Mouse (Mus musculus): ENCODE results near the gene Cd101. TPM values are rescaled to one million over a fixed set of nuclear protein-coding genes. Genes with fewer than 3 reads are reported as not detected.

Cd101 gene
- total RNA-seq, 2 experiments from 2014 or later, result 0.83 to 1.7 TPM

DNA sequence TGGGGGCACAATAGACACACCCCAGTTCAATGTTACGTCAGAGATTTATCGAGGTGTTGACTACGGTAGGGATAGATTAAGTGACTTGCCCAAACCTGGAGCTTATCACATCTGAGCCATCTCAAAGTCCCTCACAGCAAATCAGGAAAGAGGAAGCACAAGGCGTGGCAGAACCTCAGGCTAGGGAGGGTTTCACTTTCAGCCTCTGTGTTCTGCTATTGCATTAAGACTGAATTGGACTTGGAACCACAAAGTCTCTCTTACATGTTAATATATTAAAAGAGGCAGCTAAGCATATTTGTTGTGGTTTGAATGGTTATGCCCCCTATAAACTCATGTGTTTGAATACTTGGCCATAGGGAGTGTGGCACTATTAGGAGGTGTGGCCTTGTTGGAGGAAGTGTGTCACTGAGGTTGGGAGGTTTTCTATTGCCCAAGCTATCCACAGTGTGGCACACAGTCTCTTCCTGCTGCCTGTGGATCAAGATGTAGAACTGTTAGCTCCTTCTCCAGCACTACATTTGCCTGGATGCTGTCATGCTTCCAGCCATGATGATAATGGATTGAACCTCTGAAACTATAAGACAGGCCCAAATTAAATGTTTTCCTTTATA is 18.7 kb downstream of the Cd101 start:
- no peak for ATAC-seq (replicated peaks; ENCODE audit: low FRiP score, poor library complexity, severe bottlenecking)

DNA sequence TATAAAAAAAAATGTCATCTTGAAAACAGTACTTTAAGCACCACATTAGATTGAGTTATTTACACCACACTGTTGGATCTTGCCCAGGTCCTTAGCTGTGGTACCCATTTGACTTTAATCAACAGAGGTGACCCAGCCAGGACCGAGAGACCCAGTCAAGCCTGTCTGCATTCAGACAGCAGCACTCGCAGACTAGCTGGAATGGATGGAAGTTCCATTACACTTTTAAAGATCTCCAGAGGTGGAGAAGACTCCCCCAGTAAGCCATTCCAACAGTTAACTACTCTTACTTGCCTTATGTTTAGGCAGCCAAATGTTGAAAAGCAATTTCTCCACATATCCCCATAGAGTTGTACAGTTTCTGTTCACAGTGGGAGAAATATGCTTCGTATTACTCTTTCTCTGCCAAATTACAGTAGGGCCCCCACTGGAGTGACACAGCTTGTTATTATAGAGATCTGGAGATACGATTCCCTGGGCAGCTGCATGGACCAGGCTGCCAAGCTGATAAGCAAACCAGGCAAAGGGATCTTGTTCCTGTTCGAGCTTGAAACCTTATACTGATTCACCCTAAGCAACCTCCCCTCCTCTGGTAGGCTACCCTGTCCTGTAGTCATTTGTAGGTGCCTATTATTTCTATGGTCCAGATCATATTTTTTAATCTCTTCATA is 22.1 kb downstream of the Cd101 start:
- no peak for ATAC-seq (replicated peaks; ENCODE audit: low FRiP score, poor library complexity, severe bottlenecking)

DNA sequence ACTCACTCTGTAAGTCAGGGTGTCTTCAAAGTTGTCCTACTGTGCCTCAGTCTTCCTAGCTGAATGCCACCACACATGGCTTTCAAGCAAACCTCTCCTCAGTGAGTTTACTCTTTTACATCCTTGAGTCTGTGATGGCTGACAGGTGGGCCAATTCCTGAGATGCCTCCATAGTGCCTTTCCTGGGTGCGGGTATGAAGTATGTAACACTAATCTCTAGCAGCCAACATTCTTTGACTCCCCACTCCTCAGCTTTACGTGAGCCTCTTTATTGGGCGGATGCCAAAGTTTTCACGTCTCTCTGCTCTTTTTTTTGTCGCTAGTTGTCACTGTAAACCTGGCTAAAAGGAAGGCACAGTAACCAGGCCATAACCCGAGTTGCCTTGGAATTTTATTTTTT is 24.0 kb downstream of the Cd101 start:
- ATAC-seq (replicated peaks; ENCODE audit: low FRiP score, poor library complexity, severe bottlenecking), result no peak

DNA sequence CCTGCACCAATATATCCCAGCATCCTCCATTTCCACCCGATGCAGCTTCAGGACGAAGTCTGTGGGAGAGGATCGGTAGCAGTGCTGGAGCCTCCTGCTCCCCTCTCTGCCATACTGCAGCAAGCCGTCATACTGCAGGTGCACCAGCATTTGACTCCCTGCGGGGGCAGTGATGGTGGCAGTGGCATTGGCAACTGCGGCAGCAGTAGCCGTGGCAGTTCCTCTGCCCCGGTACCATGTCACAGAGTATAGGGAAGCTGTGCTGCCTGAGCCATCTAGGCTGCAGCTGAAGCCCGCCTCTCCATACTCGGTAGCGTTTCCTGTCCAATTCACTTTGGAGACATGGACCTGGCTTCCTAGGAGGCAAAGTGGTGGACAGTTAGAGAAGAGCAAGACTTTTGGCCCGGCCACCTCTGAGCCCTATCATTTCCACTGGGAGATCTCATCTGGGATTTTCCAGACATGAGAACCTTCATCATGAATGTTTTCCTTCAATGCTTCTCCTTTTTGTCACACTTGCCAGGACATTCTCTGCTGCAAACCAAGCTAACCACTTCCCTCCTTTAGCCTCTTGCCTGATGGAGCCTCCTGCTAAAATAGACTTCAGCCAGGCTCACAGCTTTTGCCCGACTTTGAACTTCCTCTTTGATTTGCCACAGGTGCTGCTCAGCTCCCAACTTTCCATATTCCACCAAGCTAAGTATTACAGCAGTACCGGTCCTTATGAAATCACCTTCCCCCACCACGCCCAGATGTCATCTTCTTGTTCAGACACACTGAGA is 25.6 kb downstream of the Cd101 start:
- no peak for ATAC-seq (replicated peaks; ENCODE audit: low FRiP score, poor library complexity, severe bottlenecking)

DNA sequence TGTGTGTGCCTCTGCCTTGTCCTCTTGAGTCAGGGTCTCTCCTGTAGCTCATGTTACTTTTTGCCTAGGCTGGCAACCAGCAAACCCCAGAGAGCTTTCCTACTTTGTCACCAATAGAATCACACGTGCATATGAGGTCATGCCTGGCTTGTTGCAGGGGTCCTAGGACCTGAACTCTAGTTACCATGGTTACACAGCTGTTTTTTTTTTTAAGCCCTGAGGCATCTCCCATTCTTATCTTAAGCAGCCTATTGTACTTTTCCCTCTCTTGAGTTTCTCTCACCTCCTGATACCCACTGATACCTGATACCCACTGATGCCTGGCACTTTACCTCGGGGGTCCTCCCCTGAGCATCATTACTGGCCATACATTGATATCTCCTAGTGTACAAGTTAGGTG is 29.6 kb downstream of the Cd101 start:
- ATAC-seq (replicated peaks; ENCODE audit: low FRiP score, poor library complexity, severe bottlenecking), result no peak

- ATAC-seq (replicated peaks; ENCODE audit: low FRiP score, poor library complexity, severe bottlenecking), result peak; percentile 74
Measured at GRCm38 (mm10) chr3:100998904-100999340, 30.4 kb downstream of the Cd101 start.

- ATAC-seq (replicated peaks; ENCODE audit: low FRiP score, poor library complexity, severe bottlenecking), result no peak
Measured at GRCm38 (mm10) chr3:100997785-100998570, 31.4 kb downstream of the Cd101 start.

GRCm38 (mm10) chr3:100994252-100994651 is 35.1 kb downstream of the Cd101 start:
- ATAC-seq (replicated peaks; ENCODE audit: low FRiP score, poor library complexity, severe bottlenecking), result no peak

DNA sequence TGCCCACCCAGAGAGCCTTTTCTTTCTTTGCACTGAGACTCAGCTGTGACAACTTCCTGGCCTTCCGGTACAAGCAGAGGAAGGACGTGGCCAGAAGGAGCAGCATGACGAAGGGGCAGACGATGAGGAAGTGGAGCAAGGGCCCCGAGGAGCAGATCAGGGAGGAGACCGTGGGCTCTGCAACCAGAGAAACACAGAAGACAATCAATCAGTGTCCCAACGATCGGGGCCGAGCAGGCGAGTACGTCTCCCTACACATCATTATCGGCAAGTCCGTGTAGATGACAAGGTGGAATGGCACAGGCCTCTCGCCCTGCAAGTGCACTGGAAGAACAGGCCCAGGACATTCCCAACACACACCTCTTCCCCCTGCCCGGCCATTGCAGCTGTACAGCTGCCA is 35.6 kb downstream of the Cd101 start:
- no peak for ATAC-seq (replicated peaks; ENCODE audit: low FRiP score, poor library complexity, severe bottlenecking)

GRCm38 (mm10) chr3:100993158-100993557 is 36.2 kb downstream of the Cd101 start:
- ATAC-seq (replicated peaks; ENCODE audit: low FRiP score, poor library complexity, severe bottlenecking), result no peak

GRCm38 (mm10) chr3:100990231-100990630 is 39.1 kb downstream of the Cd101 start:
- ATAC-seq (replicated peaks; ENCODE audit: low FRiP score, poor library complexity, severe bottlenecking), result no peak

- ATAC-seq (replicated peaks; ENCODE audit: low FRiP score, poor library complexity, severe bottlenecking), result no peak
Measured at GRCm38 (mm10) chr3:100989417-100989816, 39.9 kb downstream of the Cd101 start.

GRCm38 (mm10) chr3:100979290-100979689 is 50.1 kb downstream of the Cd101 start:
- ATAC-seq (replicated peaks; ENCODE audit: low FRiP score, poor library complexity, severe bottlenecking), result no peak

DNA sequence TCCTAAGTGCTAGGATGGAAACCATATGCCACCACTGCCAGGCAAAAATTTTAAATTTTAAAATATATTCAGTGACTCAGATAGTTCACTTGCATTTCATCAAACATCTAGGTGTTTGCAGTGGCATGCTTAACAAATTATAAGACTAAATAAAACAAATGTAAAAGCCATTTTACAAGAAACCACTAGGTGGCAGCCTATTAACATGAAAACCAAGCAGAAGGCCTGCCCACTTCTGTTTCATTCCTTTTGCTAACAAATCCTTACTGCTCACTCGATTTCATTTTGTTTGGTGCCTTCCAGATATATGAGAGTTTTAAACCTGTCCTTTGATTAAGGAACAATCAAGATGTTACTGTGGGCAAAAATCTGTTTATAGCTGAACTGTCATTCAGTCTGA is 55.5 kb downstream of the Cd101 start:
- ATAC-seq (replicated peaks; ENCODE audit: low FRiP score, poor library complexity, severe bottlenecking), result no peak

GRCm38 (mm10) chr3:100969176-100969917 is 60.0 kb downstream of the Cd101 start, which contains the start of gene Ttf2:
TSS of gene Ttf2 (minus strand) at chr3:100969663.
- ATAC-seq (replicated peaks; ENCODE audit: low FRiP score, poor library complexity, severe bottlenecking), result peak; percentile 97

DNA sequence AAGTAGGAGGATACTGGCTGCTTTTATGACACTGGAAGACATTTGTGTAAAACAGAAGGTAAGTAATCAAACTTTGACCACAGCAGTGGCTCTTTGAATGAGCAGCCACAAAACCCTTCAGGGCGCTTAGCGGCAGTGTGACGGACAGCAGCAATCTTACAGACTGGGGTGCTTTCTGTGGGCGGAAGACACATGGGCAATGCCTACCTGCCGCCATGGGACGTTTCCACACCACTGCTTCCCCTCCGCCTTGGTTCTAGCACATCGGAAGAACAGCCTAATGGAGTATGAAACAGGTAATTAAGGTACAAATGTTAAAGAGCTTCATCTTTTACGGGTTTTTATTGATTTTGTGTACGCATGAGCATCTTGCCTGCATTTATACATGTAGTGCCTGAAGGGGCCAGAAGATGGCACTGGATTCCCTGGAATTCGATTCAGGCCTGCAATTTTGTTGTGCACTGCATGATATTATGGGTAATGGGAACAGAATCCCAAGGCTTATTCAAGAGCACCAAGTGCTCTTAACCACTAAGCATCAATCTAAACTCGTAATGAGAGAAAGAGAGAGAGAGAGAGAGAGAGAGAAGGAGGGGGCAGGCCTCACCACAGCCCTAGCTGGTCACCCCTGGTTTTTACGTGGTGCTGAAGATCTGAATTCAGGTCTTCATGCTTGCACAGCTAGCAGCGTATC is 65.4 kb downstream of the Cd101 start:
- no peak for ATAC-seq (replicated peaks; ENCODE audit: low FRiP score, poor library complexity, severe bottlenecking)

- ATAC-seq (replicated peaks; ENCODE audit: low FRiP score, poor library complexity, severe bottlenecking), result no peak
Measured at GRCm38 (mm10) chr3:100961501-100961900, 67.9 kb downstream of the Cd101 start.

DNA sequence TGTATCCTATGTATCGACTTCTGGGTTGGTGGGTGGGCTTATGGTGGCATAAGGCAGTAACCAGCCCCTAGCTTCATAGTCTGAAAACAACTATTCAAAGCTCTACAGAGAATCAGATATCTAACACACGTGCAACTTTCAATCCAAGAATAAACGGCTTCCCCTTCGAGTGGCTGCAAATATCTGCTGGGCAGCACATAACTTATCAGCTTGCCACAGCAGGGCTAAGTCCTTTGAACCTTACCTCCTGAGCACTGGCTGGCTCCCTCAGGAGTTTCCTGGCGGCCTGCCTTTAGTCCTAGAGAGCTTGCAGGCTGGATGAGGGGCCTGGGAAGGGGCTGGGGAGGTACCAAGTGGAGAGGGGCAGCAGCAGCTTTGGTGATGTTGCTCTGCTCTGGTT is 68.3 kb downstream of the Cd101 start:
- ATAC-seq (replicated peaks; ENCODE audit: low FRiP score, poor library complexity, severe bottlenecking), result no peak

DNA sequence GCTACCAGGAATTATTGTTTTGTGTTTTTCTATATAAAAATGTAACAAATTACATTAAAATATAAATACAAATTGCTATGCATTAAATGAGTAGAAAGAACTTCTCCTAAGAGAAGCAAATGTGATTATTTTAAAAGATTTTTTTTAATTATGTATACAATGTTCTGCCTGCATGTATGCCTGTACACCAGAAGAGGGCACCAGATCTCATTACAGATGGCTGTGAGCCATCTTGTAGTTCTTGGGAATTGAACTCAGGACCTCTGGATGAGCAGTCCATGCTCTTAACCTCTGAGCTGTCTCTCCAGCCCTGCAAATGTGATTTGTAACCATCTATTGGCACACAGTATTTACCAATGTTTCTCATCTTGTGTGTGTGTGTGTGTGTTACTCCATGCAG is 74.7 kb downstream of the Cd101 start:
- no peak for ATAC-seq (replicated peaks; ENCODE audit: low FRiP score, poor library complexity, severe bottlenecking)
